Mouse (Mus musculus): ENCODE results near the gene Pnlip. TPM values are rescaled to one million over a fixed set of nuclear protein-coding genes. Genes with fewer than 3 reads are reported as not detected.

The Pnlip gene
- polyA plus RNA-seq (2015; fragmentation: Nextera tagmentation; extraction: Ambion mirVana) = 0.09 TPM in 1 of 2 replicates, not detected in the other

GRCm38 (mm10) chr19:58652198-58652597 lies at the start of gene Pnlip:
Gene Pnlip (plus strand): TSS chr19:58652498.
- no peak for TF ChIP-seq CTCF (IDR thresholded peaks at IDR 0.05; ENCODE audit: low read depth)
- Histone ChIP-seq H3K9me3 (ENCODE audit: control insufficient read depth) (no peaks in the 10 kb centered on the region), H3K4me1 (replicated peaks; ENCODE audit: control insufficient read depth, insufficient read depth, low read length) (no peaks in the 10 kb centered on the region), H3K27me3 (replicated peaks; ENCODE audit: control insufficient read depth, insufficient read depth, low read length) (no peaks in the 10 kb centered on the region), H3K27ac (ENCODE audit: low read depth, low read length) (no peak within 1 kb of the TSS), H3K9ac (ENCODE audit: low read depth, low read length) (no peak within 1 kb of the TSS), H3K36me3 (ENCODE audit: control insufficient read depth, insufficient read depth) (no peaks in the 10 kb centered on the region), H3K4me3 (ENCODE audit: low read depth, low read length) (no peak within 1 kb of the TSS), H3K4me2 (replicated peaks; ENCODE audit: low read depth) (no peak within 1 kb of the TSS)
- ATAC-seq = no peak
- 69% methylated on average over 5 of the region's 5 CpGs for WGBS

GRCm38 (mm10) chr19:58609716-58610115 lies 42.6 kb upstream of the Pnlip start:
- Histone ChIP-seq H3K4me1 (replicated peaks; ENCODE audit: control insufficient read depth, insufficient read depth, low read length) (no peaks in the 10 kb centered on the region), H3K9ac (ENCODE audit: low read depth, low read length) (no peak overlapping the region), H3K27ac (ENCODE audit: low read depth, low read length) (no peak overlapping the region), H3K4me3 (ENCODE audit: low read depth, low read length) (no peak overlapping the region), H3K36me3 (ENCODE audit: control insufficient read depth, insufficient read depth) (no peaks in the 10 kb centered on the region), H3K4me2 (replicated peaks; ENCODE audit: low read depth) (no peak overlapping the region), H3K27me3 (replicated peaks; ENCODE audit: control insufficient read depth, insufficient read depth, low read length) (no peaks in the 10 kb centered on the region), H3K9me3 (ENCODE audit: control insufficient read depth) (no peaks in the 10 kb centered on the region)
- no peak for ATAC-seq
- no peak for TF ChIP-seq CTCF (IDR thresholded peaks at IDR 0.05; ENCODE audit: low read depth)
- 46% methylated on average over 1 of the region's 1 CpGs for WGBS

- no peak overlapping the region for H3K9ac ChIP-seq (ENCODE audit: low read depth, low read length)
- 56% methylated on average over 3 of the region's 3 CpGs for WGBS
- H3K4me3 ChIP-seq (ENCODE audit: low read depth, low read length) = no peak overlapping the region
- no peak overlapping the region for H3K27ac ChIP-seq (ENCODE audit: low read depth, low read length)
- no peaks in the 10 kb centered on the region for H3K9me3 ChIP-seq (ENCODE audit: control insufficient read depth)
- H3K36me3 ChIP-seq (ENCODE audit: control insufficient read depth, insufficient read depth) = no peaks in the 10 kb centered on the region
- ATAC-seq = no peak
- H3K4me2 ChIP-seq (replicated peaks; ENCODE audit: low read depth) = no peak overlapping the region
- H3K4me1 ChIP-seq (replicated peaks; ENCODE audit: control insufficient read depth, insufficient read depth, low read length) = no peaks in the 10 kb centered on the region
- H3K27me3 ChIP-seq (replicated peaks; ENCODE audit: control insufficient read depth, insufficient read depth, low read length) = no peaks in the 10 kb centered on the region
- TF ChIP-seq CTCF (IDR thresholded peaks at IDR 0.05; ENCODE audit: low read depth) = no peak
These were observed 39.6 kb upstream of the Pnlip start for GRCm38 (mm10) chr19:58612745-58613144.

- H3K4me3 ChIP-seq (ENCODE audit: low read depth, low read length) = no peak overlapping the region
- H3K27ac ChIP-seq (ENCODE audit: low read depth, low read length) = no peak overlapping the region
- H3K9ac ChIP-seq (ENCODE audit: low read depth, low read length) = no peak overlapping the region
- WGBS = 49% methylated on average over 7 of the region's 7 CpGs
- no peak for TF ChIP-seq CTCF (IDR thresholded peaks at IDR 0.05; ENCODE audit: low read depth)
- no peaks in the 10 kb centered on the region for H3K36me3 ChIP-seq (ENCODE audit: control insufficient read depth, insufficient read depth)
- H3K4me1 ChIP-seq (replicated peaks; ENCODE audit: control insufficient read depth, insufficient read depth, low read length) = no peaks in the 10 kb centered on the region
- ATAC-seq = no peak
- H3K27me3 ChIP-seq (replicated peaks; ENCODE audit: control insufficient read depth, insufficient read depth, low read length) = no peaks in the 10 kb centered on the region
- H3K4me2 ChIP-seq (replicated peaks; ENCODE audit: low read depth) = no peak overlapping the region
- no peaks in the 10 kb centered on the region for H3K9me3 ChIP-seq (ENCODE audit: control insufficient read depth)
These were observed 35.7 kb upstream of the Pnlip start for GRCm38 (mm10) chr19:58616606-58617005.

GRCm38 (mm10) chr19:58620661-58621060 lies 31.6 kb upstream of the Pnlip start:
- H3K27ac ChIP-seq (ENCODE audit: low read depth, low read length) = no peak overlapping the region
- H3K27me3 ChIP-seq (replicated peaks; ENCODE audit: control insufficient read depth, insufficient read depth, low read length) = no peaks in the 10 kb centered on the region
- no peak overlapping the region for H3K4me3 ChIP-seq (ENCODE audit: low read depth, low read length)
- TF ChIP-seq CTCF (IDR thresholded peaks at IDR 0.05; ENCODE audit: low read depth) = no peak
- H3K4me2 ChIP-seq (replicated peaks; ENCODE audit: low read depth) = no peak overlapping the region
- no peaks in the 10 kb centered on the region for H3K9me3 ChIP-seq (ENCODE audit: control insufficient read depth)
- no peaks in the 10 kb centered on the region for H3K36me3 ChIP-seq (ENCODE audit: control insufficient read depth, insufficient read depth)
- no peak for ATAC-seq
- H3K9ac ChIP-seq (ENCODE audit: low read depth, low read length) = no peak overlapping the region
- no peaks in the 10 kb centered on the region for H3K4me1 ChIP-seq (replicated peaks; ENCODE audit: control insufficient read depth, insufficient read depth, low read length)
- 81% methylated on average over 3 of the region's 3 CpGs for WGBS

GRCm38 (mm10) chr19:58621646-58622045 lies 30.7 kb upstream of the Pnlip start:
- H3K36me3 ChIP-seq (ENCODE audit: control insufficient read depth, insufficient read depth) = no peaks in the 10 kb centered on the region
- WGBS = 87% methylated on average over 1 of the region's 1 CpGs
- H3K4me1 ChIP-seq (replicated peaks; ENCODE audit: control insufficient read depth, insufficient read depth, low read length) = no peaks in the 10 kb centered on the region
- no peaks in the 10 kb centered on the region for H3K27me3 ChIP-seq (replicated peaks; ENCODE audit: control insufficient read depth, insufficient read depth, low read length)
- H3K9me3 ChIP-seq (ENCODE audit: control insufficient read depth) = no peaks in the 10 kb centered on the region
- ATAC-seq = no peak
- no peak overlapping the region for H3K9ac ChIP-seq (ENCODE audit: low read depth, low read length)
- H3K4me2 ChIP-seq (replicated peaks; ENCODE audit: low read depth) = no peak overlapping the region
- H3K27ac ChIP-seq (ENCODE audit: low read depth, low read length) = no peak overlapping the region
- no peak overlapping the region for H3K4me3 ChIP-seq (ENCODE audit: low read depth, low read length)
- TF ChIP-seq CTCF (IDR thresholded peaks at IDR 0.05; ENCODE audit: low read depth) = no peak

GRCm38 (mm10) chr19:58624799-58625198 lies 27.5 kb upstream of the Pnlip start:
- H3K4me2 ChIP-seq (replicated peaks; ENCODE audit: low read depth) = no peak overlapping the region
- H3K9ac ChIP-seq (ENCODE audit: low read depth, low read length) = no peak overlapping the region
- ATAC-seq = no peak
- 43% methylated on average over 4 of the region's 4 CpGs for WGBS
- H3K27me3 ChIP-seq (replicated peaks; ENCODE audit: control insufficient read depth, insufficient read depth, low read length) = no peaks in the 10 kb centered on the region
- no peak overlapping the region for H3K4me3 ChIP-seq (ENCODE audit: low read depth, low read length)
- H3K4me1 ChIP-seq (replicated peaks; ENCODE audit: control insufficient read depth, insufficient read depth, low read length) = no peaks in the 10 kb centered on the region
- H3K9me3 ChIP-seq (ENCODE audit: control insufficient read depth) = no peaks in the 10 kb centered on the region
- H3K36me3 ChIP-seq (ENCODE audit: control insufficient read depth, insufficient read depth) = no peaks in the 10 kb centered on the region
- TF ChIP-seq CTCF (IDR thresholded peaks at IDR 0.05; ENCODE audit: low read depth) = no peak
- no peak overlapping the region for H3K27ac ChIP-seq (ENCODE audit: low read depth, low read length)

Data from intestine, postnatal 0 days (tissue).